ENCODE assay signal across 9 mouse cellular contexts in genomic region chr5:21865346-21866107, GRCm38 (mm10). TPM values are rescaled to one million over a fixed set of nuclear protein-coding genes. Genes with fewer than 3 reads are reported as not detected.
A peak's percentile ranks its signal among the peaks of the same experiment; 100 is the strongest.
DNase-seq lines count a peak whose midpoint lies in the region; ATAC-seq lines count a peak whose summit lies in the region.
"Had no signal": no experiment of that assay in that cellular context is flagged by ENCODE, and none has a peak within 500 bp of the region (broad histone marks: within the 10 kb centered on the region; RNA-seq: fewer than 3 reads in every experiment).

Slc26a5 (minus strand) TSS chr5:21865604.

- H3K4me2 ChIP-seq in liver, embryonic 15.5 days: peak within 1 kb of the TSS; percentile 18; the same call in 1 of the 2 replicates

- H3K9ac ChIP-seq in liver, embryonic 15.5 days: no peak within 1 kb of the TSS

- no peak within 1 kb of the TSS for H3K4me3 ChIP-seq in liver, embryonic 15.5 days (replicated peaks)

- H3K27me3 ChIP-seq in liver, embryonic 15.5 days: peaks cover 24% of the 10 kb centered on the region

- no peak for ATAC-seq in liver, embryonic 15.5 days (ENCODE audit: insufficient read depth)
- ATAC-seq in megakaryocyte-erythroid progenitor cell, adult 5-6 weeks (replicated peaks; ENCODE audit: low FRiP score, low TSS enrichment, poor library complexity, severe bottlenecking): no peak

- H3K36me3 ChIP-seq in liver, embryonic 15.5 days (replicated peaks): no peaks in the 10 kb centered on the region

- H3K4me1 ChIP-seq in liver, embryonic 15.5 days (replicated peaks): no peaks in the 10 kb centered on the region

- 5% methylated on average over 29 of the region's 29 CpGs for WGBS in liver, embryonic 15.5 days (ENCODE audit: insufficient replicate concordance)

- peak; percentile 4 for DNase-seq in kidney, adult 18-20 months
- DNase-seq in kidney, adult 11 months: no peak
- peak; percentile 4 for DNase-seq in cerebellum, adult 8-10 months
- DNase-seq in forelimb bud, embryonic 11.5 days (ENCODE audit: low read depth, low spot score): peak; percentile 48
- peak; percentile 43 for DNase-seq in retina, embryonic 14.5 days (ENCODE audit: low spot score)
- DNase-seq in layer of hippocampus, adult 8-10 months (ENCODE audit: low spot score in 2 of 2): no peak

- H3K9me3 ChIP-seq in liver, embryonic 15.5 days (replicated peaks): no peaks in the 10 kb centered on the region

- no peak within 1 kb of the TSS for H3K27ac ChIP-seq in liver, embryonic 15.5 days (replicated peaks)

RNA-seq across cellular contexts. Expression of gene Slc26a5, which starts in this region (rescaled TPM):
- polyA plus RNA-seq in liver, embryonic 15.5 days (2015; fragmentation: Nextera tagmentation; extraction: Ambion mirVana): not detected in 2 replicates
- total RNA-seq in layer of hippocampus, adult 8-10 months (2022): under 1 TPM in 1 of 4 experiments, not detected in 3; 0.21 TPM
- total RNA-seq in megakaryocyte-erythroid progenitor cell, adult 5-6 weeks (2014; fragmentation: Nextera tagmentation): not detected in 2 replicates
- not detected in 2 replicates for total RNA-seq in megakaryocyte-erythroid progenitor cell, adult 5-6 weeks (2017)
- polyA plus RNA-seq: large intestine, adult 2 months had no signal

Comparison
In these comparisons a context has a peak if more than half of its experiments do, and no peak if none do; other contexts are left out.
1. DNase-seq: peak in kidney, adult 18-20 months (single experiment), cerebellum, adult 8-10 months (single experiment), forelimb bud, embryonic 11.5 days (single experiment) and retina, embryonic 14.5 days (single experiment); none in kidney, adult 11 months (single experiment) and layer of hippocampus, adult 8-10 months (0 of 2).